Comparison of ENCODE assay signal across 19 mouse cellular contexts in genomic region chr17:70590506-70590905, GRCm38 (mm10).
A peak's percentile ranks its signal among the peaks of the same experiment; 100 is the strongest.
DNase-seq lines count a peak whose midpoint lies in the region; ATAC-seq and TF ChIP-seq lines count a peak whose summit lies in the region.
"Had no signal": no experiment of that assay in that cellular context is flagged by ENCODE, and none has a peak within 500 bp of the region (broad histone marks: within the 10 kb centered on the region; RNA-seq: fewer than 3 reads in every experiment).

No protein-coding gene starts in this region.

- no peak overlapping the region for H3K4me3 ChIP-seq in layer of hippocampus, adult 2 months
- no peak overlapping the region for H3K4me3 ChIP-seq in midbrain, embryonic 12.5 days
- H3K4me3 ChIP-seq in midbrain, embryonic 13.5 days (replicated peaks): no peak overlapping the region
- no peak overlapping the region for H3K4me3 ChIP-seq in olfactory bulb, adult 2 months (ENCODE audit: insufficient read depth, low read depth, low read length)
- no peak overlapping the region for H3K4me3 ChIP-seq in forebrain, embryonic 16.5 days (replicated peaks; ENCODE audit: low read length)
- H3K4me3 ChIP-seq: forebrain, embryonic 10.5 days; forebrain, embryonic 13.5 days; hindbrain, embryonic 12.5 days; hindbrain, embryonic 15.5 days had no signal

- no peaks in the 10 kb centered on the region for H3K36me3 ChIP-seq in midbrain, embryonic 12.5 days
- no peaks in the 10 kb centered on the region for H3K36me3 ChIP-seq in midbrain, embryonic 13.5 days
- no peaks in the 10 kb centered on the region for H3K36me3 ChIP-seq in forebrain, embryonic 16.5 days (ENCODE audit: control insufficient read depth, insufficient read depth)
- H3K36me3 ChIP-seq: forebrain, embryonic 10.5 days; hindbrain, embryonic 12.5 days; hindbrain, embryonic 15.5 days had no signal

- no peak for DNase-seq in layer of hippocampus, adult 2 months (ENCODE audit: low spot score in 2 of 2)
- DNase-seq in layer of hippocampus, adult 18-20 months (ENCODE audit: low spot score in 2 of 2): no peak
- DNase-seq: adrenal gland, postnatal 10 days; adrenal gland, postnatal 36 days; B cell, adult 2 months; cerebellum, adult 18-20 months; cerebellum, adult 9-10 months; cerebellum, postnatal 14 days; gastrocnemius, postnatal 25 days had no signal

- H3K4me2 ChIP-seq in midbrain, embryonic 12.5 days (replicated peaks): no peak overlapping the region
- H3K4me2 ChIP-seq in midbrain, embryonic 13.5 days (replicated peaks): no peak overlapping the region
- no peak overlapping the region for H3K4me2 ChIP-seq in forebrain, embryonic 16.5 days (ENCODE audit: low read length)
- H3K4me2 ChIP-seq: forebrain, embryonic 13.5 days; heart, embryonic 11.5 days; hindbrain, embryonic 12.5 days; hindbrain, embryonic 15.5 days had no signal

- no peak for ATAC-seq in midbrain, embryonic 12.5 days (ENCODE audit: low FRiP score, low read depth)
- ATAC-seq in midbrain, embryonic 13.5 days: no peak
- ATAC-seq in forebrain, embryonic 16.5 days: no peak
- ATAC-seq: forebrain, embryonic 13.5 days had no signal

- 62% methylated on average over 6 of the region's 6 CpGs for WGBS in midbrain, embryonic 12.5 days
- WGBS in midbrain, embryonic 13.5 days: 53% methylated on average over 6 of the region's 6 CpGs
- WGBS in olfactory bulb, adult 2 months: 63% methylated on average over 6 of the region's 6 CpGs
- 73% methylated on average over 6 of the region's 6 CpGs for WGBS in forebrain, embryonic 16.5 days

- no peak for TF ChIP-seq POLR2A in olfactory bulb, adult 2 months (IDR thresholded peaks at IDR 0.05; ENCODE audit: insufficient read depth, low read depth, low read length)

- no peaks in the 10 kb centered on the region for H3K9me3 ChIP-seq in midbrain, embryonic 12.5 days
- H3K9me3 ChIP-seq in midbrain, embryonic 13.5 days: no peaks in the 10 kb centered on the region
- H3K9me3 ChIP-seq in forebrain, embryonic 16.5 days (ENCODE audit: control insufficient read depth, low read length): no peaks in the 10 kb centered on the region
- H3K9me3 ChIP-seq: forebrain, embryonic 10.5 days; forebrain, embryonic 13.5 days; hindbrain, embryonic 12.5 days; hindbrain, embryonic 15.5 days had no signal

- peaks cover 7% of the 10 kb centered on the region; the same call in 1 of the 2 replicates for H3K4me1 ChIP-seq in midbrain, embryonic 12.5 days
- peaks cover 28% of the 10 kb centered on the region for H3K4me1 ChIP-seq in midbrain, embryonic 13.5 days (replicated peaks)
- H3K4me1 ChIP-seq in olfactory bulb, adult 2 months (ENCODE audit: control insufficient read depth, insufficient read depth, low read length): peaks cover 25% of the 10 kb centered on the region
- peaks cover 5% of the 10 kb centered on the region for H3K4me1 ChIP-seq in forebrain, embryonic 16.5 days (replicated peaks; ENCODE audit: control insufficient read depth, insufficient read depth, low read length)
- H3K4me1 ChIP-seq: forebrain, embryonic 13.5 days; hindbrain, embryonic 15.5 days had no signal

- H3K9ac ChIP-seq in midbrain, embryonic 12.5 days (replicated peaks): no peak overlapping the region
- H3K9ac ChIP-seq in midbrain, embryonic 13.5 days (replicated peaks): no peak overlapping the region
- no peak overlapping the region for H3K9ac ChIP-seq in forebrain, embryonic 16.5 days (replicated peaks; ENCODE audit: low read depth, low read length)
- H3K9ac ChIP-seq: forebrain, embryonic 13.5 days; hindbrain, embryonic 12.5 days; hindbrain, embryonic 15.5 days had no signal

- peak overlapping the region; percentile 29; the same call in 1 of the 2 replicates for H3K27ac ChIP-seq in layer of hippocampus, adult 2 months
- peak overlapping the region; percentile 30; the same call in 1 of the 2 replicates for H3K27ac ChIP-seq in midbrain, embryonic 12.5 days (replicated peaks)
- no peak overlapping the region for H3K27ac ChIP-seq in midbrain, embryonic 13.5 days
- 0 out of 2 replicates have a peak overlapping the region, but pooled peaks have one; percentile 51 for H3K27ac ChIP-seq in olfactory bulb, adult 2 months (ENCODE audit: insufficient read depth, low read depth, low read length)
- H3K27ac ChIP-seq in forebrain, embryonic 16.5 days (ENCODE audit: low read length): no peak overlapping the region
- H3K27ac ChIP-seq: forebrain, embryonic 10.5 days; forebrain, embryonic 13.5 days; hindbrain, embryonic 12.5 days; hindbrain, embryonic 15.5 days had no signal

- no peaks in the 10 kb centered on the region for H3K27me3 ChIP-seq in midbrain, embryonic 12.5 days
- no peaks in the 10 kb centered on the region for H3K27me3 ChIP-seq in midbrain, embryonic 13.5 days
- no peaks in the 10 kb centered on the region for H3K27me3 ChIP-seq in forebrain, embryonic 16.5 days (replicated peaks; ENCODE audit: control insufficient read depth, insufficient read depth, low read length)
- H3K27me3 ChIP-seq: CH12.LX; forebrain, embryonic 13.5 days; hindbrain, embryonic 12.5 days; hindbrain, embryonic 15.5 days had no signal

- TF ChIP-seq CTCF in layer of hippocampus, adult 2 months (conservative IDR thresholded peaks at IDR 0.05): no peak
- no peak for TF ChIP-seq CTCF in olfactory bulb, adult 2 months (IDR thresholded peaks at IDR 0.05; ENCODE audit: insufficient read depth, low read depth, low read length)

Comparison
In these comparisons a context has a peak if more than half of its experiments do, and no peak if none do; other contexts are left out.
1. H3K27ac ChIP-seq: peak in layer of hippocampus, adult 2 months (single experiment), midbrain, embryonic 12.5 days (single experiment) and olfactory bulb, adult 2 months (single experiment); none in midbrain, embryonic 13.5 days (single experiment) and forebrain, embryonic 16.5 days (single experiment).